Mouse (Mus musculus): ENCODE data around the gene Olfr569. TPM values are rescaled to one million over a fixed set of nuclear protein-coding genes. Genes with fewer than 3 reads are reported as not detected.

Gene Olfr569
- total RNA-seq (2014; fragmentation: Nextera tagmentation) = not detected in 2 replicates
- 0.06 and 0.16 TPM in 2 replicates for total RNA-seq (2017)
- not detected in 2 replicates for polyA plus RNA-seq (2012)

DNA sequence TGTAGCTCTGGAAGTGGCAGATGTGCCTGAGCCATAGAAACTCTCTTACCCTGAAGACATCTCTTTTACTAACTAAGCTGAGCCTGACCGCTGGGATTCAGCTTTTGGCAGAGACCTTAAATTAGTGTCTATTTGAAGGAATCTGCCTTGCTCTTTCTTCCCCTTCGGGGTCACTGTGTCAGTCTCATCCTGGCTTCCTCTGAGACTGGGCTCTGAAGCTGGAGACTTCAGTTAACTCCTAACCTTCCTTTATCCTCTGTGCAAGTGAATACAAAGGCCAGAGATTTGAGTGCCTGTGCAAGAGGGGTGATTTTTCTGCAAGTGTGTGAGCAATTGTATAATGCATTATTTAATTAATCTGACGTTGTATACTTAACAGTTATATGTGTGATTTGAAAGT is at the start of gene Olfr569:
Olfr569 (minus strand) TSS at position 101 of the 400 bp plus-strand sequence.
- 0 out of 2 replicates have a peak, but pooled peaks cover 4% of the 10 kb centered on the region for H3K27me3 ChIP-seq (ENCODE audit: insufficient read depth, low read length)
- H3K36me3 ChIP-seq (replicated peaks) = no peaks in the 10 kb centered on the region
- H3K9me3 ChIP-seq (replicated peaks) = no peaks in the 10 kb centered on the region
- no peaks in the 10 kb centered on the region for H3K4me1 ChIP-seq (ENCODE audit: insufficient read depth, low read depth, low read length)
- H3K4me3 ChIP-seq (ENCODE audit: low read depth, low read length) = no peak within 1 kb of the TSS
- DNase-seq (ENCODE audit: low spot score) (no peak), ATAC-seq (ENCODE audit: extremely low read depth, insufficient number of reproducible peaks, low FRiP score, poor library complexity, severe bottlenecking) (no peak)
- TF ChIP-seq GATA1 (IDR thresholded peaks at IDR 0.05; ENCODE audit: borderline replicate concordance, low read length) (no peak), POLR2AphosphoS5 (IDR thresholded peaks at IDR 0.05; ENCODE audit: insufficient replicate concordance, low read depth, low read length) (no peak), TAL1 (conservative IDR thresholded peaks at IDR 0.05; ENCODE audit: low read depth, low read length) (no peak), GATA2 (IDR thresholded peaks at IDR 0.05; ENCODE audit: borderline replicate concordance, low read depth, low read length) (no peak), CTCF (IDR thresholded peaks at IDR 0.05; ENCODE audit: low read depth, low read length) (no peak)

DNA sequence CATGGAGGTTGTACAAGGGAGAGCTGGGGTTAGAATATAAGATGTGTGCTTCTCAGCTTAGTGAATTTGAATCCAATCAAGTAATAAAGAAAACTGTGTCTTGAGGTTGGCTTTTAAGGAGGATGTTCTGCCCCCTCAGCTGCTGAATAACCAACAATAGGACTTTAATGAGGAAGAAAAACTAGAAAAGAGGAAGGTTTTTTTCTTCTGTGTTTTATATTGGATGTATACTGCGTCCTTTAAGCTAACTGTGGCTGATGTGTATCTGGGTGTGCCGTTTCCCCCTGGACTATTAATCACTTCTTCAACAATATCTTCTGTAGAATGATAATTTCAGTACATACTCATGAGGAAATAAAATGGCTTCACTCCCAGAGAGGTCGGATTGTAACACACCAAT is 36.4 kb upstream of the Olfr569 start:
- no peak for TF ChIP-seq CTCF (IDR thresholded peaks at IDR 0.05; ENCODE audit: low read depth, low read length)
- no peak for TF ChIP-seq GATA2 (IDR thresholded peaks at IDR 0.05; ENCODE audit: borderline replicate concordance, low read depth, low read length)
- TF ChIP-seq POLR2AphosphoS5 (IDR thresholded peaks at IDR 0.05; ENCODE audit: insufficient replicate concordance, low read depth, low read length) = no peak
- TF ChIP-seq TAL1 (conservative IDR thresholded peaks at IDR 0.05; ENCODE audit: low read depth, low read length) = no peak
- no peak for TF ChIP-seq GATA1 (IDR thresholded peaks at IDR 0.05; ENCODE audit: borderline replicate concordance, low read length)
- Histone ChIP-seq H3K4me1 (ENCODE audit: insufficient read depth, low read depth, low read length) (no peaks in the 10 kb centered on the region), H3K27me3 (ENCODE audit: insufficient read depth, low read length) (no peaks in the 10 kb centered on the region), H3K36me3 (replicated peaks) (no peaks in the 10 kb centered on the region), H3K4me3 (ENCODE audit: low read depth, low read length) (no peak overlapping the region), H3K9me3 (replicated peaks) (no peaks in the 10 kb centered on the region)
- DNase-seq (ENCODE audit: low spot score) (no peak), ATAC-seq (ENCODE audit: extremely low read depth, insufficient number of reproducible peaks, low FRiP score, poor library complexity, severe bottlenecking) (no peak)

DNA sequence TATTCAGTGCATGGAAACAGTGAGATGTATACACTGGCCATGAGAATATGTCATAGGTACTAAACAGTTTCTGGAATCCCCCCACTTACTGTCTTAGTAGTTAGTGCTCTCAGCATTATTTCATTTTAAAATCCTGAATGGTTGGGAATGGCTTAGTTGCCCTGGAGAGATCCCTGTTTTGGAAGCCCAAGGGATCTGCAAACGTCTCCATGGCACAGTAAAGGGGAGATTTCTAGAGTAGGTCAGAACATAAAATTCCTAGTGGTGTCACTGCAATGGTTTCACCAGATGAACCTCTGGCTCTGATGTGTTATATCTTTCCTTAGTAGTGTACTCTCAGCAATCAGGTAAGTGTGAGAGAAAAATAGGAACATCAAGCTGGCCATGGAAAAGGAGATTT is 33.4 kb upstream of the Olfr569 start, which contains the start of gene Olfr572:
Olfr572 (plus strand) TSS at position 301 of the 400 bp plus-strand sequence.
- H3K4me1 ChIP-seq (ENCODE audit: insufficient read depth, low read depth, low read length) = no peaks in the 10 kb centered on the region
- TF ChIP-seq CTCF (IDR thresholded peaks at IDR 0.05; ENCODE audit: low read depth, low read length) (no peak), GATA1 (IDR thresholded peaks at IDR 0.05; ENCODE audit: borderline replicate concordance, low read length) (no peak), POLR2AphosphoS5 (IDR thresholded peaks at IDR 0.05; ENCODE audit: insufficient replicate concordance, low read depth, low read length) (no peak), TAL1 (conservative IDR thresholded peaks at IDR 0.05; ENCODE audit: low read depth, low read length) (no peak)
- H3K27me3 ChIP-seq (ENCODE audit: insufficient read depth, low read length) = no peaks in the 10 kb centered on the region
- H3K9me3 ChIP-seq (replicated peaks) = no peaks in the 10 kb centered on the region
- DNase-seq (ENCODE audit: low spot score) = no peak
- H3K36me3 ChIP-seq (replicated peaks) = no peaks in the 10 kb centered on the region
- no peak for ATAC-seq (ENCODE audit: extremely low read depth, insufficient number of reproducible peaks, low FRiP score, poor library complexity, severe bottlenecking)
- H3K4me3 ChIP-seq (ENCODE audit: low read depth, low read length) = no peak within 1 kb of the TSS

DNA sequence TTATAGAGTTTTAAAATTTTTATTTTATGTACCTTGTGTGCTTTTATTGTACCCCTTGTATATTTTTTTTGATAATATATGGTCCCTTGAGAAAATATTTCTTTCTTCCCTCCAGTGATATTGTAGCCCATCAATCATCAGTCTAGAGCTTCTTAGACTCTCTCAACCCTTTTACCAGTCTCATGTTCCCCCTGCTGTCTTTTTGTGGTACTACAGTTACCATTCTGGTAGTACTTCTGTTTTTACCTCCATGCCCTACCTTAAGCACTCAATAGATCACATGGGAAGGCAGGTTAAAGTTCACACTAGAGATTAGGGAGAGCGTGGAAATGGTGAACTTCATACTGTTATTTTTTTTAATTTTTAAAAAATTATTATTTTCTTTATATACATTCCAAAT is 28.9 kb upstream of the Olfr569 start:
- H3K27me3 ChIP-seq (ENCODE audit: insufficient read depth, low read length) = no peaks in the 10 kb centered on the region
- H3K4me1 ChIP-seq (ENCODE audit: insufficient read depth, low read depth, low read length) = no peaks in the 10 kb centered on the region
- no peak overlapping the region for H3K4me3 ChIP-seq (ENCODE audit: low read depth, low read length)
- peak; percentile 2 for DNase-seq (ENCODE audit: low spot score)
- TF ChIP-seq CTCF (IDR thresholded peaks at IDR 0.05; ENCODE audit: low read depth, low read length) = 0 out of 2 replicates have a peak, but pooled peaks have one; percentile 19
- no peak for TF ChIP-seq POLR2AphosphoS5 (IDR thresholded peaks at IDR 0.05; ENCODE audit: insufficient replicate concordance, low read depth, low read length)
- H3K9me3 ChIP-seq (replicated peaks) = no peaks in the 10 kb centered on the region
- H3K36me3 ChIP-seq (replicated peaks) = no peaks in the 10 kb centered on the region
- peak; percentile 57 for ATAC-seq (ENCODE audit: extremely low read depth, insufficient number of reproducible peaks, low FRiP score, poor library complexity, severe bottlenecking)

DNA sequence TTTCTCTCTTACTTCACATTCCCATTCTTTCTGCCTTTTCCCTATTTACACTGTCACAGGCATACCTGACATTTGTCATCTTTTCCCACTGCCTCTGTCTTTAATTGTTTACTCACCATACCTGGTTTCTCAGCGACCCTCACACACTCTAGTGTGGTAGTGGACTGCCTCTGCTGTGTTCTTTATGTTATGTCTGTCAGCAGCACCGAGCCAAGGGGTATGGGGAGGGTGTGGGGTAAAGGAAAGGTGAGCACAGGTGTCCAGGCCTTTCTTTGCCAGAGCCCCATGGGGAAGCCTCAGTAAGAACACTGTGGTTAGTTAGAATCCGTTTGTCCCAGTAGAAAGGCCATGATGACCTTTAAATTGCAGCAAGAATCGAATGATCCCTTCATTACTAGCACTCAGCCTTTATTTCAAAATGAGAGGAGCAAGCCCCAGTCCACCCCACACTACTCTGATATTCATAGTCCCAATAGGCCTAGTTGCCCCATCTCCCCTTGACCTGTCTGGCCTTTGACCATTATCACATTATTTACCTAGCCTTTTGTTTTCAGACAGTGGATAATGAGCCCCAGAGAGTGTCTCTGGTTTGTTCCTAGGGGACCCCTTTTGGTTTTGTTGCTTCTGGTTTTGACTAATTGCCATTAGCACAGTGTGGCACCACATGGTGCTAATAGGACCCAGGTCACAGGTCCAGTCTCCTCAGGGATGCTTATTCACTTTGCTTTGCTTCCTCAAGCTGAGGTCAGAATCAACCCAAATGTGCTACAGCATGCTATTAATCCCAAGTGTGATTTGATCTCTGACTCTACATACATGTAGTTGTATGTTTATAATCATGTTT is 26.6 kb upstream of the Olfr569 start, which contains the start of gene Olfr571:
Olfr571 (minus strand) TSS at position 505 of the 844 bp plus-strand sequence.
- no peak within 1 kb of the TSS for H3K4me3 ChIP-seq (ENCODE audit: low read depth, low read length)
- H3K9me3 ChIP-seq (replicated peaks) = no peaks in the 10 kb centered on the region
- DNase-seq (ENCODE audit: low spot score) (no peak), ATAC-seq (ENCODE audit: extremely low read depth, insufficient number of reproducible peaks, low FRiP score, poor library complexity, severe bottlenecking) (no peak)
- no peak for TF ChIP-seq TAL1 (conservative IDR thresholded peaks at IDR 0.05; ENCODE audit: low read depth, low read length)
- no peaks in the 10 kb centered on the region for H3K36me3 ChIP-seq (replicated peaks)
- H3K27me3 ChIP-seq (ENCODE audit: insufficient read depth, low read length) = no peaks in the 10 kb centered on the region
- H3K4me1 ChIP-seq (ENCODE audit: insufficient read depth, low read depth, low read length) = no peaks in the 10 kb centered on the region

DNA sequence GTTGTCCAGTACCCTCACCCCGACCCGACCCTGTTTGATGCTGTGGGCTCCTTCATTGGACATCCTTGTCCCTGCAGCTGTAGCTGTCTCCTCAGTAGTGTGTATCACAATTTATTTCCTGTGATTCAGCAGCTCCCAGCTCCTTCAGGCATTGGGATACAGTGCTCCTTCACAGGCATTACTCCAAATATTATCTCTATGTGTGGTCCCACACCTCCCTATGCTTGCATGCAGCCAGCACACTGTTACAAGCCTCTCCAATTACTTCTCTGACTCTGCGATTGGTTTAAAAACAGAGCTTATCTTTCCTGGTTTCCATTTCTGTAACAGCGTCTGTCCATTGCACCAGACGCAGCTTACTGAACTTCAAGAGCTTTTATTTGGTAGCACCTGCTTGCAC is 25.7 kb upstream of the Olfr569 start:
- TF ChIP-seq CTCF (IDR thresholded peaks at IDR 0.05; ENCODE audit: low read depth, low read length) (no peak), GATA1 (IDR thresholded peaks at IDR 0.05; ENCODE audit: borderline replicate concordance, low read length) (no peak), POLR2AphosphoS5 (IDR thresholded peaks at IDR 0.05; ENCODE audit: insufficient replicate concordance, low read depth, low read length) (no peak), GATA2 (IDR thresholded peaks at IDR 0.05; ENCODE audit: borderline replicate concordance, low read depth, low read length) (no peak), TAL1 (conservative IDR thresholded peaks at IDR 0.05; ENCODE audit: low read depth, low read length) (no peak)
- Histone ChIP-seq H3K36me3 (replicated peaks) (no peaks in the 10 kb centered on the region), H3K9me3 (replicated peaks) (no peaks in the 10 kb centered on the region), H3K4me1 (ENCODE audit: insufficient read depth, low read depth, low read length) (no peaks in the 10 kb centered on the region), H3K27me3 (ENCODE audit: insufficient read depth, low read length) (no peaks in the 10 kb centered on the region), H3K4me3 (ENCODE audit: low read depth, low read length) (no peak overlapping the region)
- DNase-seq (ENCODE audit: low spot score) (no peak), ATAC-seq (ENCODE audit: extremely low read depth, insufficient number of reproducible peaks, low FRiP score, poor library complexity, severe bottlenecking) (no peak)
